Mouse (Mus musculus): ENCODE measurements around the gene Hpse2.
"Not testable (repeated sequence)": the region's sequence is repeated elsewhere in the genome, so short reads cannot be mapped to it uniquely, and the experiment has no call there.

Hpse2 gene

GRCm38 (mm10) chr19:42857096-42857495, 531.1 kb downstream of the Hpse2 start:
- DNase-seq (ENCODE audit: low spot score in 2 of 2) = no peak

GRCm38 (mm10) chr19:42855649-42856048, 532.5 kb downstream of the Hpse2 start:
- DNase-seq (ENCODE audit: low spot score in 2 of 2) = no peak

- DNase-seq (ENCODE audit: low spot score in 2 of 2) = no peak
Observed at GRCm38 (mm10) chr19:42850444-42850843, 537.7 kb downstream of the Hpse2 start.

- DNase-seq (ENCODE audit: low spot score in 2 of 2) = no peak
Observed at GRCm38 (mm10) chr19:42839621-42840294, 548.4 kb downstream of the Hpse2 start.

- DNase-seq (ENCODE audit: low spot score in 2 of 2) = no peak
Observed at GRCm38 (mm10) chr19:42839118-42839517, 549.0 kb downstream of the Hpse2 start.

- DNase-seq (ENCODE audit: low spot score in 2 of 2) = no peak
Observed at GRCm38 (mm10) chr19:42838271-42838670, 549.9 kb downstream of the Hpse2 start.

GRCm38 (mm10) chr19:42837591-42837990, 550.6 kb downstream of the Hpse2 start:
- DNase-seq (ENCODE audit: low spot score in 2 of 2) = no peak

GRCm38 (mm10) chr19:42833126-42833525, 555.0 kb downstream of the Hpse2 start:
- no peak for DNase-seq (ENCODE audit: low spot score in 2 of 2)

- no peak for DNase-seq (ENCODE audit: low spot score in 2 of 2)
Observed at GRCm38 (mm10) chr19:42832251-42832650, 555.9 kb downstream of the Hpse2 start.

- no peak for DNase-seq (ENCODE audit: low spot score in 2 of 2)
Observed at GRCm38 (mm10) chr19:42829196-42829595, 559.0 kb downstream of the Hpse2 start.

GRCm38 (mm10) chr19:42827843-42828242, 560.3 kb downstream of the Hpse2 start:
- DNase-seq (ENCODE audit: low spot score in 2 of 2) = no peak

GRCm38 (mm10) chr19:42820109-42820508, 568.0 kb downstream of the Hpse2 start:
- DNase-seq (ENCODE audit: low spot score in 2 of 2) = no peak

- no peak for DNase-seq (ENCODE audit: low spot score in 2 of 2)
Observed at GRCm38 (mm10) chr19:42817761-42818160, 570.4 kb downstream of the Hpse2 start.

GRCm38 (mm10) chr19:42816261-42816660, 571.9 kb downstream of the Hpse2 start:
- no peak for DNase-seq (ENCODE audit: low spot score in 2 of 2)

GRCm38 (mm10) chr19:42810140-42810539, 578.0 kb downstream of the Hpse2 start:
- DNase-seq (ENCODE audit: low spot score in 2 of 2) = no peak

GRCm38 (mm10) chr19:42809491-42809890, 578.7 kb downstream of the Hpse2 start:
- no peak for DNase-seq (ENCODE audit: low spot score in 2 of 2)

- no peak for DNase-seq (ENCODE audit: low spot score in 2 of 2)
Observed at GRCm38 (mm10) chr19:42797866-42798265, 590.3 kb downstream of the Hpse2 start.

- DNase-seq (ENCODE audit: low spot score in 2 of 2) = no peak
Observed at GRCm38 (mm10) chr19:42795801-42796200, 592.4 kb downstream of the Hpse2 start.

- DNase-seq (ENCODE audit: low spot score in 2 of 2) = peak; percentile 82 to 83
Observed at GRCm38 (mm10) chr19:42794914-42795613, 593.1 kb downstream of the Hpse2 start.

GRCm38 (mm10) chr19:42788311-42788710, 599.8 kb downstream of the Hpse2 start:
- DNase-seq (ENCODE audit: low spot score in 2 of 2) = no peak

GRCm38 (mm10) chr19:42785562-42786220, 602.5 kb downstream of the Hpse2 start:
- DNase-seq (ENCODE audit: low spot score in 2 of 2) = no peak

GRCm38 (mm10) chr19:42785129-42785528, 603.0 kb downstream of the Hpse2 start:
- DNase-seq (ENCODE audit: low spot score in 2 of 2) = no peak

- not testable (repeated sequence) for DNase-seq (ENCODE audit: low spot score in 2 of 2)
Observed at GRCm38 (mm10) chr19:42780156-42780538, 608.0 kb downstream of the Hpse2 start.
